Mouse (Mus musculus) ES-E14 (cell line): Measurements from ENCODE around the gene Fam168a. TPM values are rescaled to one million over a fixed set of nuclear protein-coding genes. Genes with fewer than 3 reads are reported as not detected.
"Not testable (repeated sequence)": the region's sequence is repeated elsewhere in the genome, so short reads cannot be mapped to it uniquely, and the experiment has no call there.

ENCODE experiments used
- DNase-seq: peaks from one replicate; pipeline ENCODE4 v3.0.0-alpha.2; 2013; ENCODE audit warnings: low read depth, low spot score
- H3K27ac ChIP-seq: 2 replicates; pipeline ENCODE4 v1.5.1; 2012; ENCODE audit warnings: low read depth, mild to moderate bottlenecking, low read length, moderate library complexity, mixed read lengths; ENCODE audit not compliant: poor library complexity, insufficient read depth, severe bottlenecking
- H3K36me3 ChIP-seq: 2 replicates; pipeline ENCODE4 v1.6.1; 2012; ENCODE audit warnings: mild to moderate bottlenecking, low read length, moderate library complexity, mixed read lengths; ENCODE audit not compliant: control insufficient read depth, poor library complexity, insufficient read depth, severe bottlenecking
- H3K4me1 ChIP-seq, 2 experiments: fragments of 150-350 bp in 1 of 2; sonication (generic) in 1 of 2; 2 replicates each; pipeline ENCODE4 v1.6.1; 2012; ENCODE audit warnings: low read length in 2 of 2, mild to moderate bottlenecking in 1 of 2, mixed read lengths in 1 of 2; ENCODE audit not compliant: control insufficient read depth in 2 of 2, insufficient read depth in 2 of 2, poor library complexity in 1 of 2
- H3K4me3 ChIP-seq, 2 experiments: fragments of 150-350 bp in 1 of 2; sonication (generic) in 1 of 2; 2 replicates each; pipeline ENCODE4 v1.5.1; 2012; ENCODE audit warnings: low read length in 2 of 2, low read depth in 1 of 2, mild to moderate bottlenecking in 1 of 2, mixed read lengths in 1 of 2; ENCODE audit not compliant: insufficient read depth in 1 of 2, poor library complexity in 1 of 2, severe bottlenecking in 1 of 2
- H3K9ac ChIP-seq: 2 replicates; pipeline ENCODE4 v1.6.1; 2012; ENCODE audit warnings: low read depth, mild to moderate bottlenecking, low read length, mixed read lengths; ENCODE audit not compliant: poor library complexity, insufficient read depth, severe bottlenecking
- H3K9me3 ChIP-seq: fragments of 150-350 bp; sonication (generic); 2 replicates; pipeline ENCODE4 v1.6.1; 2012; ENCODE audit warnings: low read depth, mild to moderate bottlenecking, low read length; ENCODE audit not compliant: control insufficient read depth, insufficient read depth
- CHD2 ChIP-seq: IDR thresholded peaks from 2 replicates; pipeline ENCODE4 v1.6.1; 2014; ENCODE audit warnings: mild to moderate bottlenecking, low read depth, low read length, inconsistent platforms
- HCFC1 ChIP-seq: IDR thresholded peaks from 2 replicates; pipeline ENCODE4 v1.6.1; 2012; ENCODE audit warnings: low read length, inconsistent platforms, borderline replicate concordance; ENCODE audit not compliant: insufficient read depth
- MAFK ChIP-seq: IDR thresholded peaks from 2 replicates; pipeline ENCODE4 v1.6.1; 2014; ENCODE audit warnings: mild to moderate bottlenecking, low read depth, low read length, inconsistent platforms; ENCODE audit not compliant: insufficient read depth
- ZC3H11A ChIP-seq: IDR thresholded peaks from 2 replicates; pipeline ENCODE4 v1.6.1; 2012; ENCODE audit warnings: low read depth, mild to moderate bottlenecking, inconsistent platforms, low read length, borderline replicate concordance
- ZNF384 ChIP-seq: IDR thresholded peaks from 2 replicates; pipeline ENCODE4 v1.6.1; 2012; ENCODE audit warnings: low read depth, low read length, inconsistent platforms
- in situ Hi-C, 2 experiments: fragments of 600-800 bp; cut with MboI; formaldehyde crosslinking; loops; one replicate each; pipeline ENCODE4 v1.15.1; 2025; ENCODE audit warnings: low sequenced_read_pairs in 2 of 2, inconsistent platforms in 1 of 2; ENCODE audit not compliant: unreplicated experiment in 2 of 2
- total RNA-seq: library from RNA; depleted of rRNA; stranded (reverse); fragments of 300-350 nt; gene quantifications from 2 replicates; pipeline ENCODE4 v1.2.3, GENCODE M21; 2012

Gene Fam168a
- total RNA-seq, 1 experiment: 21.1 TPM

DNA sequence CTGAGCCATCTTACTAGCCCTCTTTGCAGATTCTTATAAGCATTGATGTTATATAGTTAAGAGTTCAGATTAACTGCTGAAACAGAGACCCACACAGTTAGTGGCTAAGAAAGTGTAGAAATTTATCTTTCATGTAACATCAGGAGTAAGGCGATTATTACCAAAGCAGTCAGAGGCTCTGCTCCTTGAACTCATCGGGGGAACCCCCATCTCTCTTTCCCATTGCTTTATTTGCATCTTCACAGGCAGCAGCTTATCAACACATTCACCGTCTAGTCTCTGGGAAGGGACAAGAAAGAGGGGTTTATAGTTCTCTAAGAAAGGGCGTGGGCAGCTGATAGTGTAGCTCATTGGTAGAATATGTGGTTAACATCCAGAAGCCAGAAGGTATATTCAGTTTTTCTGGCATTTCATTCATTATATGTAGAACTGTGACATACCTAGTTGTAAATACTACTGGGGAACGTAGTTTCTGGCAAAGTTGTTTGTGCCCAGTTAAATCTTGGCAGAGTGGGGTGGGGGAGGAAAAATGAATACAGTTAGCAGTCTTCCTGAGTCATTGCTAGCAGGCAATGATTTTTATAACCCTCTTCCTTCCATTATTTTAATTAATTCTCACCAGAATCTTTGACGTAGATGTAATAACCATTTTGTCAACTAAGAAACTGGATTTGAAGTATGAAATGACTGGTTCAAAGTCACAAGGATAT is 26.1 kb downstream of the Fam168a start:
- Histone ChIP-seq H3K36me3 (no peaks in the 10 kb centered on the region), H3K9me3 (no peaks in the 10 kb centered on the region), H3K4me3 (no peak overlapping the region), H3K9ac (no peak overlapping the region), H3K27ac (no peak overlapping the region), H3K4me1 (no peaks in the 10 kb centered on the region)
- TF ChIP-seq HCFC1: no peak
- TF ChIP-seq ZNF384: no peak
- no peak for TF ChIP-seq CHD2
- TF ChIP-seq ZC3H11A: no peak
- TF ChIP-seq MAFK: no peak
- in situ Hi-C loops: no loop called here
- DNase-seq: no peak

GRCm38 (mm10) chr7:100733051-100733813 is 26.8 kb downstream of the Fam168a start:
- Histone ChIP-seq H3K27ac (no peak overlapping the region), H3K4me3 (no peak overlapping the region), H3K9ac (no peak overlapping the region), H3K4me1 (no peaks in the 10 kb centered on the region), H3K9me3 (no peaks in the 10 kb centered on the region), H3K36me3 (no peaks in the 10 kb centered on the region; the same call in 1 of the 2 replicates)
- in situ Hi-C loops: no loop called here
- no peak for TF ChIP-seq CHD2
- TF ChIP-seq MAFK: no peak
- TF ChIP-seq HCFC1: no peak
- no peak for TF ChIP-seq ZC3H11A
- no peak for TF ChIP-seq ZNF384
- no peak for DNase-seq

DNA sequence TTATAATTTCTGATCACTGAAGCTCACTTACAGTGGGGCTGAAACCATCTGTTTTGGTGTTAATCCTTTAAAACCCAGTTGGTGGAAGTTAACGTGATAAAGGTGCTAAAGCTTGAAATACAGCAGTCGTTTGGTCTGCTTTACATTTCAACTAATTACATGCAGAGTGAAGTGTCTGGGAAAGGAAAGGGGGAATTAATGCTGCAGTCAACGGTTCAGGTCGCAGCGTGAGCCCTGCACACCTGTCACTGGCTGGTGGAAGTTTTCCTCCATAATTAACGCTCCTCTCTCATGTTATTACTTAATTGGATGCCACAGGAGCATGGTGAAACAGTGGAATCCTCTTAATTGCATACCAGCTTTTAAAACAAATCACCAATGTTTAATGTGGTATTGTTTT is 27.8 kb downstream of the Fam168a start:
- TF ChIP-seq HCFC1 (no peak), MAFK (no peak)
- Histone ChIP-seq H3K27ac (no peak overlapping the region), H3K9ac (no peak overlapping the region), H3K4me1 (no peaks in the 10 kb centered on the region), H3K4me3 (no peak overlapping the region), H3K36me3 (no peaks in the 10 kb centered on the region; the same call in 1 of the 2 replicates), H3K9me3 (no peaks in the 10 kb centered on the region)
- in situ Hi-C loops: no loop called here
- no peak for DNase-seq

- H3K9ac ChIP-seq, H3K4me1 ChIP-seq, in situ Hi-C loops, H3K27ac ChIP-seq, H3K36me3 ChIP-seq, DNase-seq, H3K9me3 ChIP-seq, H3K4me3 ChIP-seq: not testable (repeated sequence)
These were observed 28.5 kb downstream of the Fam168a start for GRCm38 (mm10) chr7:100734905-100735304.
